Mouse (Mus musculus) kidney, postnatal 10 days (tissue): ENCODE measurements around the gene Vdr.
A peak's percentile ranks its signal among the peaks of the same experiment; 100 is the strongest.

Source experiments
- DNase-seq: peaks from one replicate; pipeline ENCODE4 v3.0.0; 2021; ENCODE audit warnings: mixed read lengths

Gene Vdr

DNA sequence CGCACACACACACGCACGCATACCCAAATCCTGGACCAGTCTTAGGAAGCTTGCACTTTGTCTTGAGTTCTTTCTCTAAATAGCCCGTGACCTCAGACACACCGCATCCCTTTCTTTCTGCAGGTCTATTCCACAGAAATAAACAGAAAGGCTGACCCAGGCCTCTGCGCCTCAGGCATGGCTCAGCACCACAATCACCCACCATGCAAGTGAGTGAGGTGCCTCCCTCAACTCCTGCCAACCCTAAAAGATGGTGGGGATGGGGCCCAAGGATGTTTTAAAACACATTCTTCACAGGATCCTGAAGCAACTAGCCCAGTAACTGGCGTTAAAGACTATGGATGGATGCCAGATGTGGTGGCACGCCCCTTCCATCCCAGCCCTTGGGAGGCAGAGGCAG, 83.0 kb downstream of the Vdr start:
- no peak for DNase-seq

DNA sequence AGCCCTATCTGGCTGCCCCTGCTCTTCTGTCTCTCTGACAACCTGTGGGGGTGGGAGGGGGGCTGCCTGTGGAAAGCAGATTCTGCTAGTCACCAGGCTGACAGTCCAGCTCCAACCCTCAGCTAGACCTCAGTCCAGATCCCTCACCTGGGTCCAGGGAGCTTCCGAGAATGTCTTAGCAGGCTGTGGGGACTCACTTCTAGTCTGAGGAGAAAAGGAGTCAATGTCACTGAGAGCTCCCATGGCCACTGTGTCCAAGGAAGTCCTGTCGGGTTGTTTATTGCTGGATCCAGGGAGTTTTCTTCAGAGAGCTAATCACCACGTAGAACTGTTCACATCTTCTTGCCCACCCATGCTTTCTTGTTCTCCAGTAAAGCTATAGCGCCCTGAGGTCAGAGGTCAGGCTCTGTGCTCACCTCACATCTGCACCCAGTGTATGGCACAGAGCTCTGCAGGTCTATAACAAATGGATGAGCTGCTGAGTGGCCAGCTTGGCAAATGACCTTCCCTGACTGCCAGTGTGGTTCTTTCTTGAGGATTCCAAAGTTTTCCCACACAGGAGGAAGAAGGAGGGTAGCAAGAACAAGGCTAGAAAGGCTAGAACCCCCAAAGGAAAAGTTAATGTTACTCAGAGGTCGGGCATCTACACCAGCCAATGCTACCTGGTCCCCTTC, 83.7 kb downstream of the Vdr start:
- no peak for DNase-seq

DNA sequence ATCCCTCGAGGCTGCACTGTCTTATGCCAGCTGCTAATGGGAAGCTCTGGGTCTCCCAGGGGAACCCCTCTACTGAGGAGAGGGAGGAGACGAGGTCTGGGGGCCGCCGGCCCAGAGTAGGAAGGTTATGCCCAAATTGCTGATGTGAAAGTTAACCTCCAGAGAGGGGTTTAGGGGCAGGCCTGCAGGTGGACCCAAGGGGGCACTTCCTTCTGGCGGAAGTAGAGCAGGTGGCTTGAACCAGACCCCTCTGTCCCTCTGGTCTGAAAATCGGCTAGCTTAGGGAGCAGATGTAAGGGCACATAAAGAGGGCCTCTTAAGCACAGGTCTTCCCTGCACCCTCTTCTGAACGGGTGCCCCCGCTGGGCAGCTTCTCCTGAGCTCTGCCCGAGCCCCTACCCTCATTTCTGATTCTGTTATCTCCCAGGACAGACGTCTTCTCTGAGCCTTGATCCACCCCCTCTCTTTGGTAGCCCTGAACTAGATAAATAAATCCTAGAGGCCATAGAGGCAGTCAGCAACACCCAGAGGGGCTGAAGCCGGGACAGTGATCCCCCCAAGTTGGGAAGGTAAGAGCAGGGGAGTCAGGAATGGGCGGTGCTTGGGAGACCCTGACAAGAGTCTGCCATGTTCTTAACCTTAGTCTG, 84.4 kb downstream of the Vdr start:
- DNase-seq: no peak

DNA sequence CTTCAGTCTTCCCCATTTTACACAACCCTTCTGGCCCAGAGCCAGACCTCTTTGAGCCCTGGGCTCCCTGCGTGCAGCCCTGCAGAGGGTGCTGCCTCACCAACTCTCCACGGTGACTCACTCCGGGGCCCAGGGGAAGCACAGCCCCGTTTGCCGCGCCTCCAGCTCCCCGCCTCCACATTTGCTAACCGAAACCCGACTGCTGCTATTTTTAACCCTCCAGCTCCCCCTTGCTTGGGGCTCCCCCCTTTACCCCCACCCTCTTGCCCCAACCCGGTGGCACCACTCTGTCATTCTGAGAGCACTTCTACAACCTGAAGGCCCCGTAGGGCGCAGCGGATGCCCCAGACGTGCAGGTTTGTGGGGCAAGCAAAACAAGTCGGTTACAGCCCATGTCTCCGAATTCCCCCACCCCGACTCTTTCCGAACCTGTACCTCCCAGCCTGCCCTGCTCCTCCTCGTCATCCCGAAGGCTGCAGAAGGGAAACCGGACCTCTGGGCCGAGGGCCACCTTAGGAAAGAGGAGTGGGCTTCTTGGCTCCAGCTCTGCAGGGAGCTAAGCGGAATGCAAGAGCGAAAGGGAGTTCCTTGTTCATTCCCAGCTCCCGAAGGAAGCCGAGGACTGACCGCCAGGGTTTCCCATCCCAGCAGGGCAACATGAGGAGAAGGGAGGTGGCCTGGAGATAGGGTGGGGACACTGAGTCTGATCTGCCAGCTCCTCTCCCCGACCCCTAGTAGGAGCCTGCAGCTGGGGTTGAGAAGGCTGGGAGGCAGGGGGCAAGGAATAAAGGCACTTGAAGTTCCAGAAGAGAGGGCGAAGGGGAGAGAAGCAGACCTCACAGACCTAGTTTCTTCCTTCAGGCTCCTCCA, 85.1 kb downstream of the Vdr start:
- DNase-seq: peak; percentile 88

DNA sequence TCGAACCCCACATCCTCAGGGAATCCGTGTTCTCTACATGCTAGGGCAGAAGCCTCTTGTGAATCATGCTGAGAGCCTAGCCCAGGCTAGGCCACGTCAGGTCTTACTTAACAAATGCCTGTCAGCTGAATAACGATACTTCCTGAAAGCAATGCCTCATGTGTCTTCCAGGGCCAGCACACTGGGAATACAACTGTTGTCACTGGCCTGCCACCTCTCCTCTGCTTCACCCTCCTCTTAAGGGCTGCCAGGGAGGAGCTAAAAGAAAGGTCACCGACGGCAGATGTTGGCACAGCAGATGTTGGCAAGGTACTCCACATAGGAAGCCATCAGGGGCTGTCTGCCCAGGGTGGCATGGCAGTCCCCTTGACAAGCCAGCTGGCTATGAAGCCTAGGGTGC, 86.4 kb downstream of the Vdr start:
- no peak for DNase-seq

DNA sequence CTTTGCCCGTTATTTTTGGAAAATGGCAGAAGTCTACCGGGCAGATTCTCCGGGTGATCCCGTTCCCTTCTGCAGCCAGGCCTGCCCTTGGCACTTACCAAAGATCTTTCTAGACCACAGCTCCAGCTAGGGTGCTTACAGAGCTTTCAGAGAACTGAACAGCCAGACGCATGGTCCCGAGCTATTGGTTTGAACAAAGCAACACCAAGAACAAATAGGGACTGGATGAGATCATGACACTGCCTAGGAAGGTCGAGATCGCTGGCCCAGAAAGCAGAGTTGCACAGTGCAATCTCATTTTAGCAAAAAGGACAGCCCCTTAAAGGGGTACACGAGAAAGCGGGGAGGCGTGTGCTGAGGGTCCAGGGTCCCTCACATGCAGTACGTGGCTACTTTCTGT, 87.0 kb downstream of the Vdr start:
- no peak for DNase-seq

DNA sequence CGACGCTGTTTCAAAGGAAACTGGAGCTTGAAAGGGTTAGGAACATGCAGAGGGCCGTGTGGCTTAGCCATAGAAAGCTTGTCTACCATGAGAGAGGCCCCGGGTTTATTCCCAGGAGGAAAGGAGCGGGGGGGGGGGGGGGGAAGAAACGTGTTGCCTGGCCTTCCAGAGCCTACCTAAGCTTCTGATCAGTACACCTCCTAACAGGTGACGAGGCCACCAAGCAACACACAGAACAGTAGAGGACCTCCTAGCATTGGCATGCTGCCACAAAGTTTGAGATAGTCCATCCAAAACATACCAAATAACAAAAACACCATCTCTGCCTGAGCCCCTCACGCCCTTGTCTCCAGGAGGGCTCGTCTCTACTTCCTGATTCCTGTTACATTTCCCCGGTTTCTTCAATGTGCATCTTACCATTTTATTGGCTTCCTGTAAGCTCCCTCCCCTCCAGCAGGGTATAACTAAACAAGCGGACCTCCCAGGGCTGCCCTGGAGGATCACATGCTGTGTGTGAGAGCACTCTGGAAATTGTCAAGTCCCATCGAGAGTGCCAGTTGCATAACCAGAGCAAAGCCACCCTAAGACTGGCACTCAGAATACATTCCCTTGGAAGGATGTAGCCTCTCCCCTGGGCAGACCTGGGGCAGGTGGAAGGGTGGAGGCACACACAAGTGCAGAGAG, 87.7 kb downstream of the Vdr start:
- DNase-seq: no peak

DNA sequence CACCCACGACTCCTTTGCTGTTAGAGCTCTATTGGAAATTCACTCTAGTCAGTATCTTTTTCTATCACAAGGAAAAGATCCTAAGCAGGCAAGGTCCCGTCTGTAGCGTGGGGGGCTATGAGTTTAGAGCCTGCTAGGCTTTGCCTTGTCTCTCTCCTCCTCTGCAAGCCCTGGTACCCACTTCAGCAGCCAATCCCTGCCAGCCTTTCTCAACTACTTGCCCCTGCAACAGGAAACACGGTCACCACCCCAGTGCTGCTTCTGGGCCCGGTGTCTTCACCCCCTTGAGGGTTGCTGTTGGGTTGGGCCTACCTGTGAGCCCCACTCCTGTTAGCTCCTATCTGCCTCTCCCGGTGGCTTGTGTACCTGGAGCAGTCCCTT, 88.5 kb downstream of the Vdr start:
- DNase-seq: no peak

DNA sequence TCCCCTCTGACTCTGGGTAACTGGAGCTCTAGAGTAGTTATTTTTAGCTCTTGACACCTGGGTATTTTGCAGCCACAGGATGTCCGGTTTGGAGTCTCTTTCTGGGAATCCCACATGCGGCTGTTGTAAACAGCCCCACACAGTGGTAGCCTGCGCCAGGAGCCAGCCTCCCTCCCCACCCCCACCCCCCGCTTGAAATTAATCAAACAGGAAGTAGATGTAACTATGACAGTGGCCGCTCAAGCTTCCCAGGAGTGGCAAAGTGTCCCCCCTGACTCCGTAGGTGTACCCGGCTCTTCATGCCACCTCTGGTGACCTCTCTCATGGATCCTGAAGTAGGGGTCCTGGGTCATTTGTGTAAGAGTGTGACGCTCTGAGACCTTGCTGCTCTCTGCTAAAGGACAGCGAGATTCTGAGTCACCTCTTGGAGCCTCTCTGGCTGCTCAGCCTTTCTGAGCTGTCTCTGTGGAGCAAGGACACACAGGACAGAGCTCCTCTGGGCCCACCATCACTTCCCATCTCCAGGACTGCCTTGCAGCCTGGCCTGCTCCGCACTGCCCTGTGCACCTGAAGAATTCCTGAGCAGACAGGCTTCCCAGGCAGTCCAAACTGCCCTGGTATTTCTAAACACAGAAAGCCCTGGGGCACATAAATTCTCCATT, 89.0 kb downstream of the Vdr start:
- DNase-seq: peak; percentile 51

DNA sequence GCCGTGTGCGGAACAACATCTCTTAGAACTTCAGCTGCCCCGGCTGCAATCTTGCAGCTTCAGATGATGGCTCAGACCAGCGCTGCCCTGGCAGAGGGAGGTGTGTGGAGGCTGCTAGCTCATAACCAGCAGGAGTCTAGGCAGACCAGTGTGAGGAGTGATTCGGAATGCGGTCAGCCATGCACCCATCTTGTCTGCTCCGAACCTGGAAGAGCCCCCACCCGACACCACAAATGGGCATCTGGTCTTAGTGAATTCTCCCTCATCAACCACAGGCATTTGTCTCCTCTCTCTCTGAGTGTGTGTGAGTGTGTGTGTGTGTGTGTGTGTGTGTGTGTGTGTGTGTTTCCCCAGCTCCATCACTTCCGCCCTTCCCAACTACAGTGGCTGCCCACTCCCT, 90.5 kb downstream of the Vdr start:
- no peak for DNase-seq

DNA sequence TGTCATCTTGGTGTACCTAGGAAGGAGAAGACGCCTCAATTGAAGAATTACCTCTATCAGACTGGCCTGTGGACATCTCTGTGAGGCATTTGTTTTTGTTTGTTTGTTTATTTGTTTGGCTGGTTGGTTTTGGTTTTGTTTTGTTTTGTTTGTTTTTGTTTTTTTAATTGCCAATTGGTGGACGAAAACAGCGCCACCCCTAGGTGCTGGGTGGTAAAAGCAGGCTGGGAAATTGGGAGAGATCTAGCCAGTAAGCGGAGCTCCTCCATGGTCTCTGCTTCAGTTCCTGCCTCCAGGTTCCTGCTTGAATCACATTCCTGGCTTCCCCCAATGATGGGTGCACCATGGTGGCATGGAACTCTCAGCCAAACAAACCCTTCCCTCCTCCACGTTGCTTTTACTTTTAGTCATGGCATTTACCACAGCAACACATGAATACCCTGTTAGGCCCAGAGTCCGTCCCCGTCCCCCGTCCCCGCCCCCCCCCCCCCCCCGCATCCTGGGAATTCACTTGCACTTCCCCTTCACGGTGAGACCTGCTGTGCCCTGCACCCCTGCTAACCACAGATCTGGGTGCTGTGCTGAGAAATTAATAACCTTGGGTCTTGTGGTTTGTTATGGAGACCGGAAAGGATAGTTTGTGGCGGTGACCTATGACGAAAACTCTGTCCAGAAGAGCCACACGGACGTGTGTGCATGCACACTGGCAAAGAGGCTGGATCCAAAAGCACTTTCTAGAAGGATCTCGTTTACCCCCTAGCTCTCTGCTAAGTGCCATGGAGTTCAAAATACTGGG, 94.0 kb downstream of the Vdr start:
- DNase-seq: no peak

DNA sequence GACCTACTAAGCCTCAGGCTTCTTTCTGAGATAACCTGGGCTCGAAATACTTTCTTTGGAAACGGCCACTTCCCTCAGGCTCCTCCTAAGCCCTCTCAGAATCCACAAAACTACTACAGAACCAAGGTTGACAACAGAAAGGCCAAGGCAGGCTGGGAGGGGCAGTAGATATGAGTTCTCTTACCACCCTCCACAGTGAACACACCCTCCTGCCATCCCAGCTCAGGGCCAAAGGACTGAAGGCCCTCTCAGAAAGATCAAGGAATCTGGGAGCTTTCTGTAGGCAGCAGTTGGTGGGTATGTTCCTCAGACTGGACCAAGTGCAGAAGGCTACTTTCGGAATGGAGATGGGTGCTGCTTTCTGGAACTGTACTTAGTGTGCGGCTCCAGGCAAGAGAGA, 95.2 kb downstream of the Vdr start:
- DNase-seq: no peak

DNA sequence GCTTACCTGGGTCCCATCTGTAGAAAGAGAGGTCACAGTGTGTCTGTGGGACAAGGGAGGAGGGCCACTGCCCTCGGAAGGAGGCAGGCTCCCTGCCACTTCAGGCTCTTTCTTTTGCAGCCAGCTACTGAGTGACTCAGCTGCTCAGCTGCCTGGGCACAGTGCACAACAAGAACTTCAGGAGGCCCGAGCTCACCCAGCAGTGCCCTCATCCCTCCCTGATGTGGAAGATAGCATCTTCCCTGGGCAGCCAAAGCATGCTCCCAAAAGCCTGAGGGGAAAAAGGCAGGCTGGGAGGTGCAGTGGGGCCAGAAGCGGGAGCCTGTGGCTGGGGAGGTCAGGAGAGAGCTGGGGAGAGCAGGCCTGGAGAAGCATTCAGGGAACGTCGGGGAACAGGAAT, 95.7 kb downstream of the Vdr start:
- no peak for DNase-seq

DNA sequence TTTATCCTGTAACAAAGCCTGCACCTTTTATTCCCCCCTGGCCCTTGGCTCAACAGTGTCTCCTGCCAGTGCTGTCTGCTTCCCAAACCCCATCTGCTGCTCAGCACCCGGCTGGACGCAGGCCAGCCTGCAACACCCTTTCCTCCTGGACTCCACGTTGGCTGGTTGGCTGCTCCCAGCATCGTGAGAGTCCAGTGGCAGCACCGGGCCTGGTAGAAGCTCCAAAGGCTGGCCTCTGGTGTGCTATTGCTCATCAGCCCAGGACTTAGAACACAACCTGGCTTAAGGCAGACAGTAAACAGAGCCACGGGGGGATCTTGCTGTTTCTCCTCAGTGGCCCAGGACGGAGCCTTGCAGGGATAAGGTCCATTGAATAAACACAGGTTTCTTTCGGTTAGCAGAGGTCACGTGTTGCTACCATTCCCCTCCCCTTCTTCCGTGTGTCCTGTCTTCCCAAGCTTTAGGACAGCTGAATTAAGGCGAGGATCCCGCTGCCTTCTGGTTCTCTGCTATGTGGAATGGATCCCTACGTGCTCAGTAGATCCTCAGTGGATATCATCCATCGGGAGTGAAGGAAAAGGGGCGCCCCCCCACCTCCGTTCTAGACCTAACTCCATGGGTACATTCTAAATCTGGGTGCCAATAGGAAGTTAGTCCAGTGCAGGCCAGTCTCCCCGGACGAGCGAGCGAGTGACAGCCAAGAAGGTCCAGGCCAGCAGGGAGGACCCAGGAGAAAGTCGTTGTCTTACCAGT, 96.8 kb downstream of the Vdr start:
- DNase-seq: peak; percentile 70

DNA sequence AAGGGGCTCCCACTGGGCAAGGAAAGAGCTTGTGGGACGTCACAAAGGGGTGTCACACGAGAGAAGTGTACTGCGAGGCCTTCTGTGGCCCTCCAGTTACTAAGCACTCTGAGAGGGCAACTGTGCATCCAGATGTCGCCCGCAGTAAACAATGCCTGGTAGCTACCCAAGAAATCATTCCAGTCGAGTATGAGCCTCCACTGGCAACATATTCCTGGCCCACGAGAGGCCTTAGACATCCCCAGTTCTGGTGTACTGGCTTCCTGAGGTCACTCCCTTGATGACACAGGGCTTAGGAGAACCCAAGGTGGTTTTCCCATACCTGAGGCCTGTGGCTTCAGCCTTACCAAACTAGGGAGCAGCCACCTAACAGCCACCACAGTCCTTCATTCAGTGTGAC, 97.6 kb downstream of the Vdr start:
- DNase-seq: no peak

DNA sequence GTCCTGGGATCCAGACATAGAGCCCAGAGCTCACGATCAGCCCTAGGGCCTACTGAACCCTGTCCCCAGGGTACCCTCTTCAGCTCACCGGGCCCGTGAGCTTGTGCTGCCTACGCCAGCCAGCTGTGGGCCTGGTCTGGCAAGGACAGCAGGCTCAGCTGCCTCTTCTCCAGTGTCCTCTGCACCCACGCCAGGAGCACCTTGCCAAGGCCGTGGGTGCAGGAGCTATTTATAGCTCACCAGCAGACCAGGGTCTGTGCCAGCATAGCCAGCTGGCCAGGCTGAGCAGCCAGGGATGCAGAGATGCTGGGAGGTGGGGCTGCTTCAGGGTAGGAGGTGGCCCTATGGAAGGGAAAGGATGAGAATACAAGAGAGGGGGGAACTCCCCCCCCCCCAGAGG, 98.3 kb downstream of the Vdr start:
- DNase-seq: peak; percentile 69

DNA sequence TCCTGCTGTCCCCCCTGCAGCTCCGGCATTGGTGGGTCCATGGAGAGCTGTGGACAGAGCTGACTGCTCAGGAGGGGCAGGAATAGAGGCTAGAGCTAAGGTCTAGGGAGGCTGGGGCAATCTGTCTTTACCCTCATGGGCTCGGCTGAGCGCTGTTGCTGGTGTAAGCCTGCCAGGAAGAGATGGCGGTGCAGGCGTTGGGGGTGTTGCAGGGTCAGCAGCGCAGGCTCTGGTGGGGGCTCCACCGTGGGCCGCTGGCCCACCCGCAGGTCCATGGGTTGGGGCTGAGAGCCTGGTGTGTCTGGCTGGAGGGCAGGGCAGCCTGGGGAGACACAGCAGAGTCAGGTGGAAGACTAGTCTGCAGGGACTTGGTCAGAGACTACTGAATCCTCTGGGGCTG, 99.1 kb downstream of the Vdr start:
- no peak for DNase-seq

DNA sequence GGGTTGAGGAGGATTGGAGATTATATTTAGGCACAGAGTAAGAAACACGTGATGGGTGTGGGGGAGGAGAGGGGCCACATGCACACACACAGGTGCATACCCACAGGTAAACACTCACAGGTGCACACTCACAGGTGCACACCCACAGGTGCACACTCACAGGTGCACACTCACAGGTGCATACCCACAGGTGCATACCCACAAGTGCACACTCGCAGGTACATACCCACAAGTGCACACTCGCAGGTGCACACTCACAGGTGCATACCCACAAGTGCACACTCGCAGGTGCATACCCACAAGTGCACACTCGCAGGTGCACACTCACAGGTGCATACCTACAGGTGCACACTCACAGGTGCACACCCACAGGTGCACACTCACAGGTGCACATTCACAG, 100.0 kb downstream of the Vdr start:
- DNase-seq: no peak

DNA sequence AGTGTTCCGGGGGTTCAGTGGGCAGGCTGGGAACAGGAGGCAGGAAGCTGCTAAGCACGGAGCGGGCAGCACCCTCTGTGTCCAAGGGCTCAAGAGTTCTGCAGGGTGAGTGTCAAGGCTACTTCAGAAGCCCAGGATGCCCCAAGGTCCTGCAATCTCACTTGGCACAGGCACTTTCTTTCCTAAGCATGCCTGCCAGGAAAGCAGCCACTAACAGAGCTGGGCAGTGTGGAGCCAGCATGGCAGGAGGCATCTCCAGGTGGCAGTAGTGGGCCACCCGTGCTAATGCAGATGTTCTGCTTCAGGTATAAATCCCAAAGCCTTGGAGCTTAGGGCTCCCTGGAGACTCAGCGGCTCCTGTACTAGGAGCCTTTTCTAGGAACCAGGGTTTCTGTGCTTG, 100.5 kb downstream of the Vdr start:
- peak; percentile 77 for DNase-seq

DNA sequence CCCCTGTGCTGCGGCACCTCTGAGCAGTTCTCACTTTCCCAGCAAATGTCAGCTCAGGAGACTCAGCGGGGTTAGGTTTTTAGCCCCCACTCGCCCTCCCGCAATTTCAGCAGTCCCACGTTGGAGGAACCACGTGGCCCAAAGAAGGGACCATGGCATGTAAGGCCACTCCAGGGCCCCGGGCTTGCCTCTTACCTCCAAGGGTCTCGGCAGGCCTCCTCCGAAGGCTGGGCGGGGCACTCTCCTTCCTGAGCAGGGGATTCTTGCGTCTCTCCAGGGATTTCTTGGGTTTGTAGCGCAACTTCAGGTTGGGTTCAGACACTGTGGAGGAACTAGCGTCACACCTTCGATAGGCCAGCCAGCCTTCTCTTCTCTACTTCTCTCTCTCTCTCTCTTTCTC, 101.2 kb downstream of the Vdr start:
- DNase-seq: no peak

DNA sequence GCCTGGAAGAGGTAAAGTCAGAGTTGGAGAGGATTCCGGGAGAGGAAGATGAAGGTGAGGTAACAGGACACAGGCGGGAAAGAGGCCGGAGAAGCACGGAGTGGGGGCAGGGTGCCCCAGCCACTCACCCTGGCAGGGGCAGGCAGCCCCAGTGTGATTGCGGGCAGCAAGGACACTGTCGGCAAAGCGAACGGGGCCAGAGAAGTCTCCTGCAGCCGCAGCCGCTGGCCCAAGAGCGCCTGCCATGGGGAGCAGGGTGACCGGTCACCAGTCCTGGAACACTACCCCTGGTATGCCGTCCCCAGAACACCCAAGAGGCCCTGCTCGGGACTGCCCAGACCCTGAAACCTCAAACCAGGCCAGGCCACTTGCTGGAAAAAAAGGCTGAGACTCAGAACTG, 101.9 kb downstream of the Vdr start:
- DNase-seq: no peak
